Mouse (Mus musculus) cerebral cortex, adult 2 months (tissue): ENCODE measurements around the gene Tsc22d1.

Source experiments
- whole genome bisulfite sequencing: fragments of 180-500 bp; shearing (Covaris S2); methylation state at CpG from one replicate; pipeline ENCODE4 v1.1.7; 2018; 5-methylcytosine and 5-hydroxymethylcytosine counted together

Tsc22d1 gene

GRCm38 (mm10) chr14:76488101-76489044 is 73.6 kb downstream of the Tsc22d1 start:
- 65% methylated on average over 18 of the region's 18 CpGs for WGBS

- 49% methylated on average over 2 of the region's 2 CpGs for WGBS
These were observed 74.4 kb downstream of the Tsc22d1 start for GRCm38 (mm10) chr14:76489128-76489527.

GRCm38 (mm10) chr14:76495022-76495421 is 80.3 kb downstream of the Tsc22d1 start:
- 77% methylated on average over 5 of the region's 5 CpGs for WGBS

- 39% methylated on average over 9 of the region's 9 CpGs for WGBS
These were observed 82.4 kb downstream of the Tsc22d1 start for GRCm38 (mm10) chr14:76497187-76497586.

- WGBS: 57% methylated on average over 7 of the region's 7 CpGs
These were observed 83.4 kb downstream of the Tsc22d1 start for GRCm38 (mm10) chr14:76498210-76498609.

GRCm38 (mm10) chr14:76499492-76499891 is 84.7 kb downstream of the Tsc22d1 start:
- WGBS: 88% methylated on average over 6 of the region's 6 CpGs

GRCm38 (mm10) chr14:76500036-76500435 is 85.3 kb downstream of the Tsc22d1 start:
- 53% methylated on average over 5 of the region's 5 CpGs for WGBS

GRCm38 (mm10) chr14:76503231-76503851 is 88.6 kb downstream of the Tsc22d1 start:
- WGBS: 5% methylated on average over 13 of the region's 13 CpGs

GRCm38 (mm10) chr14:76504121-76504737 is 89.5 kb downstream of the Tsc22d1 start:
- under 1% methylated on average over 51 of the region's 52 CpGs for WGBS

- WGBS: under 1% methylated on average over 10 of the region's 10 CpGs
These were observed 90.3 kb downstream of the Tsc22d1 start for GRCm38 (mm10) chr14:76505101-76505438.

- 1% methylated on average over 31 of the region's 31 CpGs for WGBS
These were observed 90.9 kb downstream of the Tsc22d1 start for GRCm38 (mm10) chr14:76505439-76506220.

GRCm38 (mm10) chr14:76506425-76507205 is 91.9 kb downstream of the Tsc22d1 start:
- WGBS: 18% methylated on average over 27 of the region's 27 CpGs

GRCm38 (mm10) chr14:76507357-76507756 is 92.6 kb downstream of the Tsc22d1 start:
- 58% methylated on average over 7 of the region's 7 CpGs for WGBS

- 37% methylated on average over 9 of the region's 9 CpGs for WGBS
These were observed 93.2 kb downstream of the Tsc22d1 start for GRCm38 (mm10) chr14:76507804-76508500.

- 38% methylated on average over 10 of the region's 10 CpGs for WGBS
These were observed 93.9 kb downstream of the Tsc22d1 start for GRCm38 (mm10) chr14:76508701-76509100.

GRCm38 (mm10) chr14:76511971-76512370 is 97.2 kb downstream of the Tsc22d1 start:
- 86% methylated on average over 7 of the region's 7 CpGs for WGBS

- 54% methylated on average over 11 of the region's 11 CpGs for WGBS
These were observed 98.8 kb downstream of the Tsc22d1 start for GRCm38 (mm10) chr14:76513395-76514049.

GRCm38 (mm10) chr14:76514050-76514585 is 99.4 kb downstream of the Tsc22d1 start:
- WGBS: 59% methylated on average over 6 of the region's 6 CpGs

- 83% methylated on average over 7 of the region's 7 CpGs for WGBS
These were observed 100.9 kb downstream of the Tsc22d1 start for GRCm38 (mm10) chr14:76515620-76516019.
